Mouse (Mus musculus) ES-CJ7 (cell line): ENCODE results near the gene Arid4b.

Source experiments
- DNase-seq: peaks from one replicate; pipeline ENCODE4 v3.0.0; 2011; ENCODE audit warnings: low read depth, low spot score

Gene Arid4b

GRCm38 (mm10) chr13:14062209-14063012, 621 bp upstream of the Arid4b start:
- no peak for DNase-seq

GRCm38 (mm10) chr13:14063942-14064271, 875 bp downstream of the Arid4b start:
- DNase-seq, result peak; percentile 36

- peak; percentile 48 for DNase-seq
These were observed 1.5 kb downstream of the Arid4b start for GRCm38 (mm10) chr13:14064341-14065027.

GRCm38 (mm10) chr13:14065028-14065380, 2.0 kb downstream of the Arid4b start:
- no peak for DNase-seq

GRCm38 (mm10) chr13:14065701-14066100, 2.7 kb downstream of the Arid4b start:
- DNase-seq, result no peak

- DNase-seq, result no peak
These were observed 5.0 kb downstream of the Arid4b start for GRCm38 (mm10) chr13:14068035-14068434.

- DNase-seq, result no peak
These were observed 6.3 kb downstream of the Arid4b start for GRCm38 (mm10) chr13:14069291-14069690.

- DNase-seq, result no peak
These were observed 11.3 kb downstream of the Arid4b start for GRCm38 (mm10) chr13:14074371-14074770.

GRCm38 (mm10) chr13:14075326-14075725, 12.3 kb downstream of the Arid4b start:
- no peak for DNase-seq

GRCm38 (mm10) chr13:14088669-14089068, 25.6 kb downstream of the Arid4b start:
- no peak for DNase-seq

- no peak for DNase-seq
These were observed 40.0 kb downstream of the Arid4b start for GRCm38 (mm10) chr13:14103026-14103425.

GRCm38 (mm10) chr13:14110154-14110873, 47.3 kb downstream of the Arid4b start:
- no peak for DNase-seq

- DNase-seq, result no peak
These were observed 48.1 kb downstream of the Arid4b start for GRCm38 (mm10) chr13:14111146-14111545.

- DNase-seq, result no peak
These were observed 50.9 kb downstream of the Arid4b start for GRCm38 (mm10) chr13:14113746-14114528.

- DNase-seq, result no peak
These were observed 52.8 kb downstream of the Arid4b start for GRCm38 (mm10) chr13:14115805-14116204.

GRCm38 (mm10) chr13:14131651-14132050, 68.6 kb downstream of the Arid4b start:
- DNase-seq, result no peak

- peak; percentile 29 for DNase-seq
These were observed 79.4 kb downstream of the Arid4b start for GRCm38 (mm10) chr13:14142294-14142966.

GRCm38 (mm10) chr13:14177989-14178388, 115.0 kb downstream of the Arid4b start:
- DNase-seq, result no peak

GRCm38 (mm10) chr13:14179669-14180068, 116.6 kb downstream of the Arid4b start:
- no peak for DNase-seq

- peak; percentile 60 for DNase-seq
These were observed 182.9 kb downstream of the Arid4b start for GRCm38 (mm10) chr13:14245946-14246345.
